Mouse (Mus musculus): ENCODE data around the gene Pxdn. TPM values are rescaled to one million over a fixed set of nuclear protein-coding genes. Genes with fewer than 3 reads are reported as not detected.

Gene Pxdn
- total RNA-seq, 2 experiments from 2014 or later = 6.1 to 8.1 TPM

DNA sequence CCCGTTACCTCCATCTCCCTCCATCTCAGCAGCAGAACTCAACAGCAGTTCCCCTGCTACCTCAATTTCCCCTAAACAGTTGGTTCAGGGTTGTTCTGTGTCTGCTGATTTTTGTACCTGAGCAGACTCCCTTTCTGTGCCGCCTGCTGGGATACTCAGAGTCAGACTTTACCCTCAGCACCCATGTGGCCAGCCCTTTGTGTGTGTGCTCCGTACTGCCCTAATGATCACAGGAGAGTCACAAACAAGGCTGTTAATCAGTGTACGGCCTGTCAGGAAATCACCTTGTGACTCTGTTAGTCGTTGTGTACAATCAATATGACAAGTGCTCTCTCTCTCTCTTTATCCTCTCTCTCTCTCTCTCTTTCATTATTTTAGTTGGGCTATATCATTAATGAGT lies 21.2 kb downstream of the Pxdn start:
- no peak overlapping the region; the same call in 1 of the 2 replicates for H3K27ac ChIP-seq

DNA sequence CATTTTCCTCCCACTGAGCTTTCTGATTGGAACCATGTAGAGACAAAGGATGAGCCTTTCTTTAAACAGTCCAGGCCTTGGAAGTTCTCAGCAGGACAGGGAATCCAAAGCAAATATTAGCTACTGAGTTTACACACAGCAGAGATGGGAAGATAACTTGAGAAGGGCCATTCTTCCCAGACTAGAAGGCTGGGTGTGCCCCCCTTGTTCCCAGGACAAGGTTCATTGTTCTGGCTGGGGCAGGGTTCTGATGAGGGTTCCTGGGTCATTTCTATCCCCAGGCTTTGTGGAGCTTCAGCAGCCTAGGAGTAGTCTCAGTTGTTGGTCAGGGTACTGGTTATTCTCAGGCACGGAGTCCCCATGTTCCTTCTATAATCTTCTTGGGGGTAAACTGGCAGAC lies 23.6 kb downstream of the Pxdn start:
- no peak for TF ChIP-seq CTCF (IDR thresholded peaks at IDR 0.05)
- intact Hi-C loops (cut with DNase I) = no loop called here
- peak; percentile 3 for DNase-seq
- peak overlapping the region; percentile 43; the same call in 1 of the 2 replicates for H3K27ac ChIP-seq
- H3K4me3 ChIP-seq = no peak overlapping the region

More for the DNA sequence above, 21.2 kb downstream of the Pxdn start:
- no peak overlapping the region for H3K4me3 ChIP-seq
- intact Hi-C loops (cut with DNase I) = no loop called here
- DNase-seq = no peak
- no peak for TF ChIP-seq CTCF (IDR thresholded peaks at IDR 0.05)

DNA sequence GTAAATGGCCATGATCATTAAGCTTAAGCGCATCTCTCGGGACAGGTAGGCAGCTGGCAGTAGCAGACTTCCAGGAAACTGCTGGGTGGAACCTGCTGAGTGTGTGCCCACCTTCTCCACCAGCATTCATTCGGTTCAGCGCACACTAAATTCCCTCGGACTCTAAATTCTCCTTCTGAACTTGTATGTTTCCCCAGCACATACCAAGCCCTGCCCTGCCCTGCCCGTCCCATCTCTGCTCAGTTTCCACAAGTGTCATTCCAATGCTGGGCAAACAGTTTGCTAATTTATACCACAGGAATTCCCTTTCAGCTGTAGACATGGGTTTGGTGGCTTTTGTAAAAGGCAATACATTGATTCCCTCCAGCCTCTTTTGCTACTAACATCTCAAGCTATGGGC lies 27.6 kb downstream of the Pxdn start:
- H3K27ac ChIP-seq = 0 out of 2 replicates have a peak overlapping the region, but pooled peaks have one; percentile 24
- intact Hi-C loops (cut with DNase I) = no loop called here
- no peak overlapping the region for H3K4me3 ChIP-seq
- no peak for DNase-seq
- TF ChIP-seq CTCF (IDR thresholded peaks at IDR 0.05) = no peak

DNA sequence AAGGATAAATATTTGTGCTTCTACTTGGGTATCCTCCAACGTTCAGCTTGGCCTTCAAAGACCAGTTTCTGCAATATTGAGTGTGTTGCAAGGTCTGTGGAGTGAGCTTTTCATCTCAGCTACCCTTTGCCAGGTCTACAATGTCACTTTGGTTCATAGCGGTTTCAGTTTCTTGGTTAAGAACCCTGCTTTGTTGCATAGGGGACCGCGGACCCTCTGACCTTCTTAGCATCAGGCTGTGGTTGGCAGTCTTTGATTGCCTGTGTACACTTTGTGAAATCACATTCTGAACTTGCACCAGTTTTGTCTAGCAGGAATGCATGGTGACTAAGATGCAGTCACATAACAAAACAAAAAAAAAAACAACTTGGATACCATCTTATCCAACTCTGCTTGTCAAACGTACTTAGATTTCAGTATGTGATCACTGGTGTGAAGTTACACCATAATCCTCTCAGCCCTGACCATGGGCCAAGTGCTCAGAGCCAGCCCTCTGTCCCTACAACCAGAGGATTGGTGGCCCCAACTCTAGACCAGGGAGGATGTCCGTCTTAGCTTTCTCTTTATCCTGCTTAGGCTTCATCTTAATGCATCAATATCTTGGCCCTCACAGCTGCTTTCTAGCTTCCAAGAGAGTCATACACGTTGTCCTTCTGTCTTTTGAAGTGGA lies 34.5 kb downstream of the Pxdn start:
- intact Hi-C loops (cut with DNase I) = loop anchor here (5.0 kb wide), 1 partner anchor 35 kb away; the partner anchor contains the start of gene Pxdn
- Histone ChIP-seq H3K4me3 (no peak overlapping the region), H3K27ac (no peak overlapping the region)
- TF ChIP-seq CTCF (IDR thresholded peaks at IDR 0.05) = no peak
- DNase-seq = peak; percentile 48

DNA sequence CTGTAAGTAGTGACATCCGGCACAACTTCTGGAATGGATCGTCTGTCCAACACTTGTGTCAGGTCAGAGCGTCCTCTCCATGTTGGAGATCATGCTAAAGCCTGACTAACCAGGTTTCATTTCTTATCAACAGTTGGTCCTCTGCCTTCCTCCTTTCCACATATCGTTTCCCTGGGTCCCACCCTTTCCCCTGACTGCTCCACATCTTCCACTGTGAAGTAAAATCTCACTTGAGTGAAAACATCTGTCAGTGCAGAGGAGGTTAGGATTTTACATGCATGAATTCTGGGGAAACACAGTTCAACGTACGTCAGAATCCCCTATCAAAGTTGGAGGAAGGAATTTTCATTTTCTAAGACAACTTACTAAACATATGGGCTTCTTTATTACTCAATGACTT lies 35.1 kb downstream of the Pxdn start:
- DNase-seq = no peak
- H3K27ac ChIP-seq = no peak overlapping the region
- intact Hi-C loops (cut with DNase I) = loop anchor here (5.0 kb wide), 1 partner anchor 35 kb away; the partner anchor contains the start of gene Pxdn
- no peak for TF ChIP-seq CTCF (IDR thresholded peaks at IDR 0.05)
- no peak overlapping the region for H3K4me3 ChIP-seq

DNA sequence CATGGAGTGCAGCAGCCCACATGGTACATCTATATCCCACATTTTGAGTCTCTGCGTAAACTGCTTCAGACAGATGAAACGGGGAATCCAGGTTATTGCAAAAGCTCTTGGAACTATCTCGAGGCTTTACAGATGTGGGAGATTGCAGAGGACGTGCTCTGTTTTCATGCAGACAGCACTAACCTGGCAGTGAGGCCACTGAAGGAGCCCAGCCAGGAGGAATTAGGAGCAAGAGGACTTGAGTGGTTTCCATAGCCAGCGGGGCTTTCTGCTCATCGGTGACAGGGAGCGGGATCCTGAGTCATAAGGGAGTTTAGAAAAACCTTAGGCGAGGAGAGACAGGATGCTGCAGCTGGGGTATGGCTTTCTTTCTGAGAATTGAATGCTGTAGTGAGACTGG lies 42.7 kb downstream of the Pxdn start:
- intact Hi-C loops (cut with DNase I) = no loop called here
- no peak overlapping the region for H3K4me3 ChIP-seq
- no peak overlapping the region for H3K27ac ChIP-seq
- peak; percentile 57 for DNase-seq
- TF ChIP-seq CTCF (IDR thresholded peaks at IDR 0.05) = no peak

DNA sequence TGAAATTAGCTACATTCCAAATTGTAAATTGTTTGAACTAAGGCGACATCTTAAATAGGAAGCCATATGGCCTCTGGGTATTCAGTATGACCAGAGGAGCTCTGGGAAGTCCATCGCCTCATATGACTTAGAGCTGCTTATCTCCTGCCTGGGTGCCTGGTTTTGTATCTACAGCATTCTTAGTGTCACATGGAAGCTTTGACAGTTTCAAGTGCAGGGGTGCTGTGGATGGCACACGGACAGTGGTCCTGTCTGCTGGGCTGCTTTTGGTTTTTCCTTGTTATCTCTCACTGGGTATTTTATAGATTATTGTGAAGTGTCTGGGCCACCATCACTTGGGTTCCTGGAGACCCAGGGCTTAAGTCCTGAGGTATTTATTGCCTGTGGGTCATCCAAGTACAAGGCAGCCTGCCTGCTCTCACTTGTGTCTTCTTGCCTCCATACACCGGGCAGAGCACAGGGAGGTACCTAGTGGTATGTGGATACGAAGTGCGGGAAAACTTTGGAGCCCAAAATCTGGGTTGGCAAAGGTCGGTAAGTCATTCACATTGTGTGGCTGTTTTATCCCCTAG lies 44.4 kb downstream of the Pxdn start:
- no peak overlapping the region for H3K27ac ChIP-seq
- intact Hi-C loops (cut with DNase I) = no loop called here
- DNase-seq = no peak
- no peak for TF ChIP-seq CTCF (IDR thresholded peaks at IDR 0.05)
- no peak overlapping the region for H3K4me3 ChIP-seq

DNA sequence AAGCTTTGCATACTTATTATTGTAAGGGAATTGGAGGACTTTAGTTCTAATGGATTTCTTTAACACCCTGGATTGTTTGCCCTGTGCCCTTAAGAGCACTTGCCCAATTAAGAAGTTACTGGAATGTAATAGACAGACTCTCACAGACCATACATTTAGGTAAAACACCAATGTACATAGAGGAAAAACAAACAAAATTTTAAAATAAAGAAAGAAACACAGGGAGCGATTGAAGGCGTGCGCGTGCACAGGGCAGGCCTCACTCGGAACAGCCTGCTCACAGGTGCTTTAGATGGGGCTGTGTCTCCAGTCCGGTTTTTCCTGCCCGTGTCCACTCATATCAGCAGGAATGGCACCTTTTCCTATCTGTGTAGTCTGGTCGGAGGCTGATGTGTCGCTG lies 45.8 kb downstream of the Pxdn start:
- no peak for DNase-seq
- intact Hi-C loops (cut with DNase I) = no loop called here
- H3K27ac ChIP-seq = no peak overlapping the region
- H3K4me3 ChIP-seq = no peak overlapping the region
- no peak for TF ChIP-seq CTCF (IDR thresholded peaks at IDR 0.05)

DNA sequence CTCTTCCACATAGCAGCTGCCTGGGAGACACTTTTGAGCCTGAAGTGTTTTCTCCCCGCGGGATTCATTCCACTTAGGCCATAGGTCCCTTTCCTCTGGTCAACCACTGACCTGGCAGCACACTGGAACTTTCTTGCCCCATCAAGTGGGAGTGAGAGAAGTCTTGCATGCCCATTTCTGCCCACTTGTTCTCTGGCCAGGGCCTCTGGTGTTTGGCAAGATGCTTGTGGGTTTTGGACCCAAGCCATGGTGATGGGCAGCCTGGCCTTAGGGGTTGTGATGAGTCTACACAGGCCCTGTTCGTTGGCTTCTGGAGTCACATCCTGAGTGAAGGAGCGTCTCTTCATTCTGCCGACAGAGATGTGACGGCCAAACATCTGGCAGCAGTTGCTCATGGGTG lies 47.7 kb downstream of the Pxdn start:
- TF ChIP-seq CTCF (IDR thresholded peaks at IDR 0.05) = no peak
- Histone ChIP-seq H3K27ac (no peak overlapping the region), H3K4me3 (no peak overlapping the region)
- intact Hi-C loops (cut with DNase I) = no loop called here
- DNase-seq = no peak

DNA sequence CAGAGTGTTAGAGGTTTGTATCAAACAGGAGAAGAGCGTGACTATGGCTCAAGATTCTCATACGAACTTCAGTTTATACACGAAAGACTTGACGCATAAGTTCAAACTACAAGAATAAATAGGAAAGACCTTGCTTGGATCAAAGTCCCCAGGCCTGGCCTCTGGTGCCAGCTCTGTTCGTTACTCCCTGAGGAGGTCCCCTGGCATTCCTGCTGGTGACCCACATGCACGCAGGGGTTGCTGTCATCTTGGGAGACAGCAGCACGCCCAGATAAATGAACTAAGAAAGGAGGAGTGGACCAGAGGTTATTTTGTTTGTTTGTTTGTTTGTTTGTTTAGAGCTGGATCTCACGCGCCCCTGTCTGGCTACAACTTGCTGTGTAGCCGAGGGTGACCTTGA lies 48.8 kb downstream of the Pxdn start:
- intact Hi-C loops (cut with DNase I) = no loop called here

DNA sequence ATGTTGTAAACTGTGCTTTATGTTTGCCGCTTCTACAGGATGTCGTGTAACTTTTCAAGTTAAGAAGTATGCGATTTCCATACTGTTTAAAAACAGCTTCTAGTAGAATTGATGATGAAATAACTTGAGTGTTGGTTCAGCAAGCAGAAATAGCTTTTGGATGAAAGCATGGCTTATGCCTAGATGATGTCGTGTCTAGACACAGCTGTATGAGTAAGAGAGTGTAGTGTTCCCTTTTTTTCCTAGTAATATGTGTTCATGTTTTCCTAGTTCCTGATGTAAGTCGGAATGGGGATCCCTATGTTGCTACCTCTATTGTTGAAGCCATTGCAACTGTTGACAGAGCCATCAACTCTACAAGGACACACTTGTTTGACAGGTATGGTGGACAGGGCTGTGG lies 61.5 kb downstream of the Pxdn start:
- DNase-seq = no peak
- H3K27ac ChIP-seq = no peak overlapping the region
- intact Hi-C loops (cut with DNase I) = no loop called here
- no peak overlapping the region for H3K4me3 ChIP-seq
- TF ChIP-seq CTCF (IDR thresholded peaks at IDR 0.05) = no peak

More for the DNA sequence above, 48.8 kb downstream of the Pxdn start:
- no peak for DNase-seq
- TF ChIP-seq CTCF (IDR thresholded peaks at IDR 0.05) = no peak
- Histone ChIP-seq H3K4me3 (no peak overlapping the region), H3K27ac (no peak overlapping the region)

DNA sequence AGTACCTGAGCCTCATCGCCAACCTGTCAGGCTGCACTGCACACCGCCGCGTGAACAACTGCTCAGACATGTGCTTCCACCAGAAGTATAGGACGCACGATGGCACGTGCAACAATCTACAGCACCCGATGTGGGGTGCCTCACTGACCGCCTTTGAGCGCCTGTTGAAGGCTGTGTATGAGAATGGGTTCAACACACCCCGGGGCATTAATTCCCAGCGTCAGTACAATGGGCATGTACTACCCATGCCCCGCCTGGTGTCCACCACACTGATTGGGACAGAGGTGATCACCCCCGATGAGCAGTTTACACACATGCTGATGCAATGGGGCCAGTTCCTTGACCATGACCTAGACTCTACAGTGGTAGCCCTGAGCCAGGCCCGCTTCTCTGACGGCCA lies 64.5 kb downstream of the Pxdn start:
- DNase-seq = no peak
- TF ChIP-seq CTCF (IDR thresholded peaks at IDR 0.05) = no peak
- intact Hi-C loops (cut with DNase I) = no loop called here
- H3K4me3 ChIP-seq = no peak overlapping the region
- no peak overlapping the region for H3K27ac ChIP-seq

DNA sequence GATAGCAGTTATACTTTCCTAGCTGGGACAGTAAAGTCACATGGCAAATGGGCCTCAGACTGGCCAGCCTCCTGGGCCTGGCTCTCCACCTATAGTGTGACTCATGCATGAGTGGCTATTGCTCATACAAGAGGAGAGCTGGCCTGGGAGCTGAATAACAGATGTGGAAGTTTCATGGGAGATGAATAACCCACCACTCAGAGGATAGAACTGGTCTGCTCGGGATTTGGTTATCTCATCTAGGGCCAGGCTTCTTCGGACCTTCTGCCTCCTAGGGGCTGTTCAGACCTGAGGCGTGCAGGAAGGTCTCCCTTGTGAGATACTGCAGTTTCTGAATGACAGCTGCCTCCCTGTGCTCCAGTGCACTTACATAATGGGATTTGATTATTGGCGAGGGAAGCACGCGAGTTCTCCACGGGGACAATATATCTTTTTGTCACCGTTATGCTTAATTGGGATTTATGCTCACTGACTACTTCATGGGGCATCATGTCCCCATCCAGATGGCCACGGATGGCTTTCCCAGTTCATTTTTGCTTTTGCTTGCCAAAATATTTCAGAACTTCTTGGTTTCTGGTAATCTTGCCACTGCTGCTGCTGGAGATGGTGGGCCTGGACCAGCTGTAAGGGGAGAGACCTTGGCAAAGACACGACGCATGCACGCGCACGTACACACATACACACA lies 66.4 kb downstream of the Pxdn start:
- no peak for TF ChIP-seq CTCF (IDR thresholded peaks at IDR 0.05)
- Histone ChIP-seq H3K4me3 (no peak overlapping the region), H3K27ac (peak overlapping the region; percentile 9)
- intact Hi-C loops (cut with DNase I) = no loop called here
- peak; percentile 63 for DNase-seq

Measured in gastrocnemius, adult 2 months (tissue).